Mouse (Mus musculus): ENCODE data around the gene Foxa3.
"Not testable (repeated sequence)": the region's sequence is repeated elsewhere in the genome, so short reads cannot be mapped to it uniquely, and the experiment has no call there.

Gene Foxa3

GRCm38 (mm10) chr7:19023357-19023814 lies at the start of gene Foxa3:
TSS of gene Foxa3 (minus strand) at chr7:19023538.
- DNase-seq (ENCODE audit: low spot score): peak; percentile 64

DNA sequence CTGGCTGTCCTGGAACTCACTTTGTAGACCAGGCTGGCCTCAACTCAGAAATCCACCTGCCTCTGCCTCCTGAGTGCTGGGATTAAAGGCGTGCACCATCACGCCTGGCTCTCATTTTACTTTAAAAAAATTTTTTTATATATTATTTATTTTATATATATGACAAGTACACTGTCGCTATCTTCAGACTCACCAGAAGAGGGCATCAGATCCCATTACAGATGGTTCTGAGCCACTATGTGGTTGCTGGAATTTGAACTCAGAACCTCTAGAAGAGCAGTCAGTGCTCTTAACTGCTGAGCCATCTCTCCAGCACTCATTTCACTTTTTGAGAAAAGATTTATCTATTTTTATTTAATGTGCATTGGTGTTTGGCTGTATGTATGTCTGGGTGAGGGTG lies 47.7 kb upstream of the Foxa3 start:
- DNase-seq (ENCODE audit: low spot score): not testable (repeated sequence)

GRCm38 (mm10) chr7:19069500-19069899 lies 46.2 kb upstream of the Foxa3 start:
- no peak for DNase-seq (ENCODE audit: low spot score)

DNA sequence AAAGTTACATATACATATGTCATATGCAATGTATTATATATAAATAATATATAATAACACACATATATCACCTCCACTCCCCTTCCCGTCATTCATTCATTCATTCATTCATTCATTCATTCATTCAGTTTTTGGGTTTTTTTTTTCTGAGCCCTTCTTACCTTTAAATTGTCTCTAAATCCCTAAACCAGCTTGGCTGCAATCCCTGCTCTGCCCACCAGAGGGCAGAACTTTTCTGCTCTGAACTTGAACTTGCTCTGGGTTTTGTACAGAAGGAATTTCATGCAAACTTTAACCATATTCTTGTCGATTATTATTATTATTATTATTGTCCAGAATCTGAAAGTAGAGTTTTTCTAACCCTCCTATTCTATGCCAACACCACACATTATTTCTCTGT lies 45.4 kb upstream of the Foxa3 start:
- no peak for DNase-seq (ENCODE audit: low spot score)

GRCm38 (mm10) chr7:19067935-19068334 lies 44.6 kb upstream of the Foxa3 start:
- DNase-seq (ENCODE audit: low spot score): no peak

DNA sequence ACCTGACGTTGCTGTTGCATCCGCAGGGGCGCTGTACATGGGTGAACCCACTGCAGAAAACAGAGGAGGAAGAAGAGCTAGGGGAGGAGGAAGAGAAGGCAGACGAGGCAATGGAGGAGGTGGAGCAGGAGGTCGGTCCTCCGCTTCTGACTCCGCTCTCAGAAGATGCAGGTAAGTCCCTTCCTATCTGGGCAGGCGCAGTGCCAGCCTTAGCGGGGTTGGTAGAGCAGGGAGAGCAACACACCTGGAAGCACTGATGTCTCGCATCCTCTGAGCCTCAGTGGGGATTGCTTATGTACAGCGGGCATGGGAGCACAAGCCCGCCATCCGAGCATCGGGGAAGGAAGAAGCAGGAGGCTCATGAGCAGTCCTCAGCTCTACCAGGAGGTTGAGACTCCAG lies 43.7 kb upstream of the Foxa3 start:
- no peak for DNase-seq (ENCODE audit: low spot score)

GRCm38 (mm10) chr7:19065896-19066295 lies 42.6 kb upstream of the Foxa3 start:
- no peak for DNase-seq (ENCODE audit: low spot score)

DNA sequence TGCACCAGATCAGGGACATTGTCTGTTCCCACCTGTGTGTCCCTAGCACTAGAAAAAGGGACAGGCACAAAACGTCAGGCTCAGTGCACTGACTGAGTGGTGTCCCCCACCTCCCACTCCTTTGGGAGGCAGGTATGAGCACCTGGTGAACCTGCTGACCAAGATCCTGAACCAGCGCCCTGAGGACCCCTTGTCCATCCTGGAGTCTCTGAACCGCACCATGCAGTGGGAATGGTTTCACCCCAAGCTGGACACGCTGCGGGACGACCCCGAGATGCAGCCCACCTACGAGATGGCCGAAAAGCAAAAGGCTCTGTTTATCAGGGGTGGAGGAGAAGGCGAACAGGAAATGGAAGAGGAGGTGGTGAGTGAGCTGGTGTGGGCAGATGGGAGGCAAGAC lies 34.1 kb upstream of the Foxa3 start:
- no peak for DNase-seq (ENCODE audit: low spot score)

- DNase-seq (ENCODE audit: low spot score): no peak
These were observed 31.8 kb upstream of the Foxa3 start for GRCm38 (mm10) chr7:19055108-19055507.

DNA sequence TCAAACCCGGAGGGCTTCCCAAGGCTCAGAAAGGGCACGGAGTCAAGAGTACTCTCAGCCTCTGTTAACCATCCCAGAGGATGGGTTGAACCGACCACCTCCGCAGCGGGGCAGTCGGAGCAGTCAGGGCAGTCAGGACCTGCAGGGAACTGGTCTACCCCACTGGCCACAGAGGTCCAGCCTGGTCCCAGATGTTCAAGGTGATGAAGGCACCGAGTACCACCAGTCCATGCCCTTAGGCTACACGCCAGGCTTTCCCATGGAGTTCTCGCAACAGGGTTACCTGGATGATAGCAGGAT lies 31.4 kb upstream of the Foxa3 start:
- DNase-seq (ENCODE audit: low spot score): no peak

DNA sequence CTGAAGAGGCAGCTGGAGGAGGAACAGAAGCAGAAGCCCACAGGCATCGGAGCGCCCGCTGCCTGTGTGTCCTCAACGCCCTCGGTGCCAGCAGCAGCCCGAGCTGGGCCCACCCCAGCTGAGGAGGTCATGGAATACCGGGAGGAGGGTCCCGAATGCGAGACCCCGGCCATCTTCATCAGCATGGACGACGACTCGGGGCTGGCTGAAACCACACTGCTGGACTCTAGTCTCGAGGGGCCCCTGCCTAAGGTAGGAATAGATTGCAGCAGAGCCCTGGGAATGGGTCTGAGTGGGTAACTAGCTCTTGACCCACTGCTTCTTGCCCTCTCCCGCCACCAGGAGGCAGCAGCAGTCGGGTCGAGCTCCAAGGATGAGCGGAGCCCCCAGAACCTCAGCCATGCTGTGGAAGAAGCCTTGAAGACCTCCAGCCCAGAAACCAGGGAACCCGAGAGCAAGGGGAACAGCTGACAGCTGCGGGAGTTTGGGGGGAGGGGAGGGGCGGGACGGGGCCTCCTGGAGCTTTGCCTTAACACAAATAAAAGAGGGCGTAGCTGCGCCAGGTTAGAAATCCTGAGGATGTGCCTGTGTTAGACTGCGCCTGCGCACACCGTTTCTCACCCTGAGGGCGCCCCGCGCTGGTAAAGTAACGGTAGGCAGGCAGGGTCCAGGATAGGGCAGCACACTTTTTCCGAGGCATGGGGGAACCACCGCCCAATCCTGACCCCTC lies 30.9 kb upstream of the Foxa3 start, which contains the start of gene Rsph6a:
TSS of gene Rsph6a (plus strand) at position 644 of the 730 bp plus-strand sequence.
- peak; percentile 72 for DNase-seq (ENCODE audit: low spot score)

- no peak for DNase-seq (ENCODE audit: low spot score)
These were observed 29.8 kb upstream of the Foxa3 start for GRCm38 (mm10) chr7:19053136-19053532.

DNA sequence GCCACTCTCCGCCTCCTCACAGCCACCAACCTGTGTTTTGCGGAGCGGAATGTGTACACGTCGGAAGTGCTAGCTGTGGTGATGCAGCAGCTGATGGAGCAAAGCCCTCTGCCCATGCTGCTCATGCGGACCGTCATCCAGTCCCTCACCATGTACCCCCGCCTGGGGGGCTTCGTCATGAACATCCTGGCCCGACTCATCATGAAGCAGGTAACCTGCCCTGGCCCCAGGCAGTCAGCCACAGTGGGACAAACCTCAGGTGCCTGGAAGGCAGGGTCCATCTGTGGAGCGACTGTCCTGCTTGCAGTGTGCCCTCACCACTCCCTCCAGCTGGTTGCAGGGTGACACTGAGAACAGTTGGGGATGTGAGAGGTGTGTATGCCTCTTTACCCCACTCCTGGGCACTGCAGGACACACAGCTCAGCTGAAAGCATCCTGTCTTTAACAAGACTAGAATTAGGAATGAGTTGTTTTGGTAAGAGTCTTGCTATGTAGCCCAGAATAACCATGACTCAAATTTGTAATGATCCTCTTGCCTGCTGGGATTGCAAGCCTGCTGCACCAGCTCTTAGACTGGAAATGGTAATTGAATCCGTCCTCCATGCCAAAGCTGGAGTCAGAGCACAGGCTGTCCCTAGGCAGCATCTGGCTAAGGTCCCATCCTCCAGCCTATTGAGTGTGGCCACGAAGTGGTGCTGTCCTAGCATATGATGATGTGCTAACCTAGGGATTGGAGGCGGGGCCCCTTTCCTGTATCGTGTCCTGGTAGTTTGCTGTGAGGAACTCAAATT lies 29.2 kb upstream of the Foxa3 start:
- DNase-seq (ENCODE audit: low spot score): no peak

GRCm38 (mm10) chr7:19051161-19051560 lies 27.8 kb upstream of the Foxa3 start:
- no peak for DNase-seq (ENCODE audit: low spot score)

GRCm38 (mm10) chr7:19050172-19050571 lies 26.8 kb upstream of the Foxa3 start:
- DNase-seq (ENCODE audit: low spot score): no peak

GRCm38 (mm10) chr7:19049252-19049651 lies 25.9 kb upstream of the Foxa3 start:
- DNase-seq (ENCODE audit: low spot score): no peak

DNA sequence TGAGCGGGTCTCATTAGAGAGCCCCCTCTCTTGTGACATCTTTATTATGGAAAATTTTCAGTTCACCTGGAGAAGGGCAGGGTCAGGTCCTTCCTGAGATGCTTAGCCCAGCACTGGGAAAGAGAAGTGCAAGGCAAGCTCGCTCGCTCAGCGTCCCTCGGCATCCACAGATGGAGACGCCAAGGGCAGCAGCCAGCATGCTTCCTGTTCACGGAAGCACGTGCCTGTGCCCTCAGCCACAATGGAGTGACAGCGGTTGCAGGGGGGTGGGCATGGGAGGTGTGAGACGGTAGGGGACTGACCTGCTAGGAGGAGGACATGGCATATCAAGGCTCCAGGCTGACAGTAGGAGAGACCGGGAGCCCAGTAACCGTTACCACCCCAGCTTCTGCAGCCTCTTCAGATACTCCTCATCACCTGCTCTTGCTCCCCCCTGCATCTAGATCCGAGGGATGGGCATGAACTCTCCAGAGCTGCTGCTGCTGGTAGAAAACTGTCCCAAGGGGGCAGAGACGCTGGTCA lies 24.7 kb upstream of the Foxa3 start:
- no peak for DNase-seq (ENCODE audit: low spot score)

DNA sequence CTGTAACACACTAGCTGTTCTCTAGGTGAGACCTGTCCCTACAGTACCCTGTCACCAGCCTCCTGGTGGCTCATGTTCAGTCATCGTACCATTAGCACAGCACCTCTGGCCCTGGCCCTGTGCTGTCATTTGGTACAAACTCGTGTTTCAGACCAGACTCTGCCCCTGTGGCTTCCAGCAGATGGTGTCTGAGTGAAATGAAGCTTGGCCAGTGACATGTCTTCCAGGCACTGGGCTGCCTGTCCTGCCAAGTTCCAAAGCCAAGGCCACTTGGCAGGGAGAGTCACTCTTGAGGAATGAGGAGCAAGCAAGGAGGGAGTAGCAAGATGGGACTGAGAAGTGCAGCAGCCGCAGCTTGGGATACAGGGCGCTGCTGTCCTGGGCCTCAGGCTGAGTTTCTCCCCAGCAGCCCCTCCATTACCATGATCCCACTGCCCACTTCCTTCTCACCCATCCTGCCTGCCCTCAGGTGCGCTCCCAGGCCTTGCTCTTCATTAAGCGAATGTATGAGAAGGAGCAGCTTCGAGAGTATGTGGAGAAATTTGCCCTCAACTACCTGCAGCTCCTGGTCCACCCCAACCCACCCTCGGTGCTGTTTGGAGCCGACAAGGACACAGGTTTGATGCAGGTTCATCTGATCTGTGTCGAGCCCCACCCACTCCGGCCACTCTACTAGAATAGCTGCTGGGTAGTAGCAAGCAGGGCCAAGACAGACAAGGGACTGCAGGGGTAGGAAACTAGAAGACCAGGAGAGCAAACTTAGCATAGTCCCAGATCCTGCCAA lies 23.1 kb upstream of the Foxa3 start:
- DNase-seq (ENCODE audit: low spot score): peak; percentile 71

- no peak for DNase-seq (ENCODE audit: low spot score)
These were observed 21.3 kb upstream of the Foxa3 start for GRCm38 (mm10) chr7:19044616-19045015.

- no peak for DNase-seq (ENCODE audit: low spot score)
These were observed 8.3 kb upstream of the Foxa3 start for GRCm38 (mm10) chr7:19031641-19032040.

GRCm38 (mm10) chr7:19029084-19029653 lies 5.8 kb upstream of the Foxa3 start:
- no peak for DNase-seq (ENCODE audit: low spot score)

GRCm38 (mm10) chr7:19028067-19028466 lies 4.7 kb upstream of the Foxa3 start:
- DNase-seq (ENCODE audit: low spot score): no peak
